In genomic region chr7:19579751-19580150, GRCm38 (mm10) we compare ENCODE assay signal across 26 mouse cellular contexts. TPM values are rescaled to one million over a fixed set of nuclear protein-coding genes. Genes with fewer than 3 reads are reported as not detected.
DNase-seq lines count a peak whose midpoint lies in the region; ATAC-seq and TF ChIP-seq lines count a peak whose summit lies in the region.
"Had no signal": no experiment of that assay in that cellular context is flagged by ENCODE, and none has a peak within 500 bp of the region (broad histone marks: within the 10 kb centered on the region; RNA-seq: fewer than 3 reads in every experiment).

No protein-coding gene starts in this region.

- no peak overlapping the region for H3K4me2 ChIP-seq in lung, postnatal 0 days (replicated peaks; ENCODE audit: low read depth, low read length)
- H3K4me2 ChIP-seq in stomach, embryonic 15.5 days = no peak overlapping the region
- H3K4me2 ChIP-seq: embryonic facial prominence, embryonic 13.5 days; forebrain, embryonic 15.5 days; hindbrain, embryonic 15.5 days; midbrain, embryonic 11.5 days had no signal

- H3K27ac ChIP-seq in heart, adult 2 months = no peak overlapping the region
- 0 out of 2 replicates have a peak overlapping the region, but pooled peaks have one; percentile 26 for H3K27ac ChIP-seq in lung, postnatal 0 days (ENCODE audit: low read length)
- peak overlapping the region; percentile 59; the same call in 1 of the 2 replicates for H3K27ac ChIP-seq in stomach, embryonic 15.5 days
- H3K27ac ChIP-seq: embryonic facial prominence, embryonic 13.5 days; forebrain, embryonic 10.5 days; forebrain, embryonic 15.5 days; hindbrain, embryonic 15.5 days; kidney, postnatal 0 days; liver, embryonic 14.5 days had no signal

- H3K4me1 ChIP-seq in heart, adult 2 months (ENCODE audit: control insufficient read depth, insufficient read depth, low read length) = peaks cover 3% of the 10 kb centered on the region; the same call in 1 of the 2 replicates
- no peaks in the 10 kb centered on the region for H3K4me1 ChIP-seq in lung, postnatal 0 days (ENCODE audit: insufficient read depth, low read depth, low read length)
- peaks cover 96% of the 10 kb centered on the region for H3K4me1 ChIP-seq in E14TG2a.4 (replicated peaks; ENCODE audit: low read depth, low read length)
- H3K4me1 ChIP-seq in stomach, embryonic 15.5 days = peaks cover 14% of the 10 kb centered on the region

- no peak for TF ChIP-seq EP300 in heart, adult 2 months (IDR thresholded peaks at IDR 0.05; ENCODE audit: insufficient read depth, low read depth, low read length)
- TF ChIP-seq EP300 in lung, postnatal 0 days (IDR thresholded peaks at IDR 0.05) = no peak

- ATAC-seq in lung, postnatal 0 days = no peak
- no peak for ATAC-seq in stomach, embryonic 15.5 days (ENCODE audit: insufficient read depth, low FRiP score, low read depth)
- ATAC-seq: activated CD4-positive, CD25-positive, alpha-beta regulatory T cell, adult 4 months; forebrain, embryonic 15.5 days had no signal

- peak; percentile 91 for DNase-seq in heart, adult 11 months
- DNase-seq in heart, adult 2 months = no peak
- DNase-seq in lung, postnatal 0 days (ENCODE audit: low spot score) = no peak
- DNase-seq in lung, postnatal 10 days = no peak
- DNase-seq in urinary bladder, adult 18-20 months (ENCODE audit: low spot score in 2 of 2) = no peak
- no peak for DNase-seq in kidney, adult 18-20 months
- DNase-seq: adrenal gland, adult 2 months; adrenal gland, postnatal 36 days; cerebellum, adult 9-10 months; embryo, embryonic 11 days; heart, postnatal 36 days; kidney, adult 2 months; layer of hippocampus, postnatal 36 days; left cerebral cortex, postnatal 4 days; liver; lung, adult 2 months had no signal

- no peaks in the 10 kb centered on the region for H3K36me3 ChIP-seq in heart, adult 2 months (ENCODE audit: control insufficient read depth, insufficient read depth, low read length)
- peaks cover 13% of the 10 kb centered on the region for H3K36me3 ChIP-seq in lung, postnatal 0 days (ENCODE audit: insufficient read depth, low read length)
- peaks cover 67% of the 10 kb centered on the region for H3K36me3 ChIP-seq in E14TG2a.4 (ENCODE audit: insufficient read depth, low read length)
- peaks cover 35% of the 10 kb centered on the region for H3K36me3 ChIP-seq in stomach, embryonic 15.5 days

- no peak overlapping the region for H3K4me3 ChIP-seq in heart, adult 2 months
- H3K4me3 ChIP-seq in lung, postnatal 0 days (ENCODE audit: low read depth, low read length) = no peak overlapping the region
- H3K4me3 ChIP-seq in E14TG2a.4 (replicated peaks; ENCODE audit: low read length) = peak overlapping the region; percentile 91
- H3K4me3 ChIP-seq in stomach, embryonic 15.5 days (replicated peaks) = no peak overlapping the region
- H3K4me3 ChIP-seq: embryonic facial prominence, embryonic 13.5 days; forebrain, embryonic 10.5 days; forebrain, embryonic 15.5 days; hindbrain, embryonic 15.5 days had no signal

- 89% methylated on average over 10 of the region's 10 CpGs for WGBS in heart, adult 2 months
- WGBS in lung, postnatal 0 days = 83% methylated on average over 10 of the region's 10 CpGs
- WGBS in stomach, embryonic 15.5 days = 85% methylated on average over 10 of the region's 10 CpGs

- no peak for TF ChIP-seq POLR2A in heart, adult 2 months (IDR thresholded peaks at IDR 0.05; ENCODE audit: insufficient read depth, low read depth, low read length)

- H3K9ac ChIP-seq in heart, adult 2 months (ENCODE audit: low read depth, low read length) = no peak overlapping the region
- H3K9ac ChIP-seq in lung, postnatal 0 days (replicated peaks; ENCODE audit: low read depth) = no peak overlapping the region
- no peak overlapping the region for H3K9ac ChIP-seq in stomach, embryonic 15.5 days
- H3K9ac ChIP-seq: embryonic facial prominence, embryonic 13.5 days; forebrain, embryonic 15.5 days; hindbrain, embryonic 15.5 days; liver, embryonic 14.5 days had no signal

- TF ChIP-seq CTCF in heart, adult 2 months (IDR thresholded peaks at IDR 0.05) = no peak
- TF ChIP-seq CTCF in lung, postnatal 0 days (IDR thresholded peaks at IDR 0.05) = no peak
- TF ChIP-seq CTCF in E14TG2a.4 (conservative IDR thresholded peaks at IDR 0.05; ENCODE audit: low read length) = no peak

- no peaks in the 10 kb centered on the region for H3K9me3 ChIP-seq in lung, postnatal 0 days (ENCODE audit: low read length)
- H3K9me3 ChIP-seq in E14TG2a.4 (ENCODE audit: low read length) = no peaks in the 10 kb centered on the region
- H3K9me3 ChIP-seq in stomach, embryonic 15.5 days = no peaks in the 10 kb centered on the region
- H3K9me3 ChIP-seq: embryonic facial prominence, embryonic 13.5 days; forebrain, embryonic 10.5 days; forebrain, embryonic 15.5 days; hindbrain, embryonic 15.5 days had no signal

- no peaks in the 10 kb centered on the region for H3K79me2 ChIP-seq in heart, adult 2 months (replicated peaks; ENCODE audit: control insufficient read depth, insufficient read depth, low read length)

- intact Hi-C loops in heart, adult 2 months (cut with DNase I) = no loop called here

- peaks cover 3% of the 10 kb centered on the region; the same call in 1 of the 2 replicates for H3K27me3 ChIP-seq in heart, adult 2 months (ENCODE audit: control insufficient read depth, insufficient read depth, low read length)
- peaks cover 8% of the 10 kb centered on the region for H3K27me3 ChIP-seq in lung, postnatal 0 days (replicated peaks; ENCODE audit: insufficient read depth, low read length)
- H3K27me3 ChIP-seq in E14TG2a.4 (ENCODE audit: insufficient read depth, low read length) = no peaks in the 10 kb centered on the region
- peaks cover 18% of the 10 kb centered on the region for H3K27me3 ChIP-seq in stomach, embryonic 15.5 days (replicated peaks)

RNA-seq across cellular contexts. Expression of gene Gemin7, which starts 2.4 kb away (rescaled TPM):
- 10 to 100 TPM; 48.5 to 48.6 TPM for total RNA-seq in heart, adult 2 months (2021)
- 75.2 and 87.3 TPM in 2 replicates for polyA plus RNA-seq in heart, adult 2 months (2012; rRNA removed)
- 161 and 163 TPM in 2 replicates for polyA plus RNA-seq in lung, postnatal 0 days (2015; fragmentation: Nextera tagmentation; extraction: Ambion mirVana)
- polyA plus RNA-seq in stomach, embryonic 15.5 days (2015; fragmentation: Nextera tagmentation; extraction: Ambion mirVana) = 143 and 157 TPM in 2 replicates

RNA-seq across cellular contexts. Expression of gene Zfp296, which starts 2.7 kb away (rescaled TPM):
- under 1 TPM; 0.42 to 0.43 TPM for total RNA-seq in heart, adult 2 months (2021)
- polyA plus RNA-seq in heart, adult 2 months (2012; rRNA removed) = 0.82 and 1.0 TPM in 2 replicates
- 0.76 and 0.88 TPM in 2 replicates for polyA plus RNA-seq in lung, postnatal 0 days (2015; fragmentation: Nextera tagmentation; extraction: Ambion mirVana)
- polyA plus RNA-seq in stomach, embryonic 15.5 days (2015; fragmentation: Nextera tagmentation; extraction: Ambion mirVana) = 1.7 and 2.6 TPM in 2 replicates

RNA-seq across cellular contexts. Expression of gene Ppp1r37, which starts 16.9 kb away (rescaled TPM):
- total RNA-seq in heart, adult 2 months (2021) = 10 to 100 TPM; 58.0 to 69.5 TPM
- 56.0 and 66.4 TPM in 2 replicates for polyA plus RNA-seq in heart, adult 2 months (2012; rRNA removed)
- polyA plus RNA-seq in lung, postnatal 0 days (2015; fragmentation: Nextera tagmentation; extraction: Ambion mirVana) = 19.1 and 20.3 TPM in 2 replicates
- polyA plus RNA-seq in stomach, embryonic 15.5 days (2015; fragmentation: Nextera tagmentation; extraction: Ambion mirVana) = 25.3 and 28.2 TPM in 2 replicates

RNA-seq across cellular contexts. Expression of gene Clasrp, which starts 24.5 kb away (rescaled TPM):
- 10 to 100 TPM; 13.9 to 14.0 TPM for total RNA-seq in heart, adult 2 months (2021)
- polyA plus RNA-seq in heart, adult 2 months (2012; rRNA removed) = 26.1 and 32.0 TPM in 2 replicates
- 22.6 and 23.8 TPM in 2 replicates for polyA plus RNA-seq in lung, postnatal 0 days (2015; fragmentation: Nextera tagmentation; extraction: Ambion mirVana)
- polyA plus RNA-seq in stomach, embryonic 15.5 days (2015; fragmentation: Nextera tagmentation; extraction: Ambion mirVana) = 44.8 and 48.3 TPM in 2 replicates

RNA-seq across cellular contexts. Expression of gene Relb, which starts 49.5 kb away (rescaled TPM):
- total RNA-seq in heart, adult 2 months (2021) = 1 to 10 TPM; 7.1 to 7.6 TPM
- polyA plus RNA-seq in heart, adult 2 months (2012; rRNA removed) = 9.5 and 12.1 TPM in 2 replicates
- 15.6 and 29.8 TPM in 2 replicates for polyA plus RNA-seq in lung, postnatal 0 days (2015; fragmentation: Nextera tagmentation; extraction: Ambion mirVana)
- polyA plus RNA-seq in stomach, embryonic 15.5 days (2015; fragmentation: Nextera tagmentation; extraction: Ambion mirVana) = 9.0 and 10.1 TPM in 2 replicates
